Mouse (Mus musculus) erythroblast, embryonic 14.5 days (primary cell): ENCODE data around the gene 4930402H24Rik. TPM values are rescaled to one million over a fixed set of nuclear protein-coding genes. Genes with fewer than 3 reads are reported as not detected.
"Not testable (repeated sequence)": the region's sequence is repeated elsewhere in the genome, so short reads cannot be mapped to it uniquely, and the experiment has no call there.

Experiments used
- H3K27me3 ChIP-seq: 2 replicates; pipeline ENCODE4 v1.6.1; 2012; ENCODE audit warnings: inconsistent platforms; ENCODE audit not compliant: control insufficient read depth
- H3K36me3 ChIP-seq: 2 replicates; pipeline ENCODE4 v1.6.1; 2012; ENCODE audit warnings: mild to moderate bottlenecking, inconsistent platforms; ENCODE audit not compliant: control insufficient read depth
- H3K4me1 ChIP-seq: 2 replicates; pipeline ENCODE4 v1.6.1; 2012; ENCODE audit warnings: inconsistent platforms; ENCODE audit not compliant: control insufficient read depth
- H3K4me3 ChIP-seq: replicated peaks from 2 replicates; pipeline ENCODE3; 2012; ENCODE audit warnings: moderate library complexity, mild to moderate bottlenecking, inconsistent platforms
- H3K9me3 ChIP-seq: 2 replicates; pipeline ENCODE4 v1.6.1; 2012; ENCODE audit warnings: low read length, inconsistent platforms, mixed read lengths; ENCODE audit not compliant: control insufficient read depth
- GATA1 ChIP-seq: IDR thresholded peaks from 2 replicates; pipeline ENCODE4 v1.6.1; 2012; ENCODE audit warnings: low read length, inconsistent platforms, mixed read lengths
- TAL1 ChIP-seq: IDR thresholded peaks from 3 replicates; pipeline ENCODE4 v1.6.1; 2012; ENCODE audit warnings: low read length, inconsistent platforms, mixed read lengths
- polyA plus RNA-seq: library from polyadenylated mRNA; stranded (reverse); fragments of >175 nt; gene quantifications from 2 replicates; pipeline ENCODE4 v1.2.3, GENCODE M21; 2012

4930402H24Rik gene
- polyA plus RNA-seq, 1 experiment, result 0.11 TPM

DNA sequence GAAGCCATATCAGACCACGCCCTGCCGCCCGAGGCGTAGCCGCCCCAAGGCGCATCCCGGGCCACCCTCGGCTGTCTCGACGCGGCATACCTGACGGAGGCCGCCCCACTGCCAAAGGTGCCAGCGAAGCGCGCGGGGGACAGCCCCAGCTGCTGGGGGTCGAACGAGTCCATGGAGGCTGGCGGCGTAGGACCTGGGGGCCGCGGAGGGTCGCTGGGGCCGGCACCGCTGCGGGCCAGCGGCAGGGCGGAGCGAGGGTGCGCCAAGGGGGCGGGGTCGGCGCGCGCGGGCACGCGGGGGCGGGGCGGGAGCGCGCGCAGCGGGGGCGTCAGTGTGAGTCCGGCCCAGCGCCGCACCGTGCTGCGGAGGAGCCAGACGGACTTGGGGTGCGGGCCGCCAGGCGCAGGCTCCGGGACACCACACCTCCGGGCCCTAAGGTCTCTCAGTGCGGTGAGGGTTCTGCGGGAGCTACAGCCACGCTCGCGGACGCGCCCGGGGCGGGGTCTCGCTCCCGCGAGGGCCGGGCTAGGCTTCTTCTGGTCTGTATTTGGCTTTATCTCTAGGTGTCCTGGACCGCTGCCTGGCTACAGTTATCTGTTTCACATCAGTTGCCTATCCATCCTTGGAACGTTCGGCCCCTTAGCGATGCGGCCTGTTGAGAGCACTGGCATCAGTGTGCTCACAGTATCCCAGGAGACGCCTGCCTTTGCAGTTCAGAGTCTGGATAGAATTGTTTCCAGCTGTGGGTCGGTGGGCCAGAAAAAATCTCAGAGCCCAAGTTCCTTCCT, 66.1 kb downstream of the 4930402H24Rik start:
- H3K4me1 ChIP-seq, result peaks cover 25% of the 10 kb centered on the region
- H3K36me3 ChIP-seq, result peaks cover 10% of the 10 kb centered on the region
- H3K4me3 ChIP-seq, result peak overlapping the region; percentile 92
- TF ChIP-seq TAL1, result no peak
- no peak for TF ChIP-seq GATA1
- no peaks in the 10 kb centered on the region for H3K9me3 ChIP-seq
- H3K27me3 ChIP-seq, result peaks cover 24% of the 10 kb centered on the region

DNA sequence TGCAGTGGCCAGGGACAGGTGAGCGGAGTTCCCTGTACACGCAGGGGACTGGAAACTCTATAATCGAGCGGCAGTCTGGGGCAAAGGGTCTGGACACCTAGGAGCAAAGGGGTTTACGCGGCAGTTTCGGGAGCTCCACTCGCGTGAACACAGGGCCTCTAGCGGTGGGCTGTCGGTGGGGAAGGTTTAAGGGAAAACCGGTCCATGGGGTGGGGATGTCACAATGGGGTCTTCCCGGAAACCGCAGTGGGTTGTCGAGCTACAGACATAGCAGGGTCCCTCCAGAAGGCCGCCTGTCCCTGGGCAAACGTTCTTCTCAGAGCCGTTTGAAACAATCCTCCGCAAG, 66.7 kb downstream of the 4930402H24Rik start:
- TF ChIP-seq GATA1 (no peak), TAL1 (no peak)
- H3K9me3 ChIP-seq, result no peaks in the 10 kb centered on the region

GRCm38 (mm10) chr2:130839084-130839483, 67.1 kb downstream of the 4930402H24Rik start:
- Histone ChIP-seq H3K4me3 (peak overlapping the region; percentile 92), H3K4me1 (peaks cover 25% of the 10 kb centered on the region), H3K36me3 (peaks cover 10% of the 10 kb centered on the region), H3K27me3 (peaks cover 24% of the 10 kb centered on the region), H3K9me3 (no peaks in the 10 kb centered on the region)
- TF ChIP-seq GATA1 (no peak), TAL1 (no peak)

More for the DNA sequence above, 66.7 kb downstream of the 4930402H24Rik start:
- H3K4me3 ChIP-seq, result peak overlapping the region; percentile 92
- peaks cover 25% of the 10 kb centered on the region for H3K4me1 ChIP-seq
- H3K36me3 ChIP-seq, result peaks cover 10% of the 10 kb centered on the region
- H3K27me3 ChIP-seq, result peaks cover 24% of the 10 kb centered on the region

DNA sequence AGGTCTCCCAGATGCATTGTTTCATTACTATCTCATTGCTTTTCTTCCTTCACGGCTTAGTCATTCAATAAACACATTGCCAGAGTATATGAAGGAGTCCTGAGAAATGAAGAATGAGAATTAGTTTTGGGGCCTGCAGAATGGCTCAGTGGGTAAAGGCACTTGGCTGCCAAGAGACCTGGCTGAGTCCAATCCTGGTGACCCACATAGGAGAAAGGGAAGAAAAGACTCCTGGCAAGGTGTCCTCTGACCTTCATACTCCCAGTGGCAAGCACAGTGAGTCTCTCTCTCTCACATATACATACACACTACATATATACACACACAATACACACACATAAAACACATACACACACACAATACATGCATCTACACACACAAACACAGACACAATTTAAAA, 68.1 kb downstream of the 4930402H24Rik start:
- Histone ChIP-seq H3K36me3 (peaks cover 10% of the 10 kb centered on the region), H3K4me3 (no peak overlapping the region), H3K9me3 (no peaks in the 10 kb centered on the region), H3K4me1 (peaks cover 25% of the 10 kb centered on the region), H3K27me3 (peaks cover 18% of the 10 kb centered on the region)
- TF ChIP-seq GATA1, result no peak
- TF ChIP-seq TAL1, result no peak

DNA sequence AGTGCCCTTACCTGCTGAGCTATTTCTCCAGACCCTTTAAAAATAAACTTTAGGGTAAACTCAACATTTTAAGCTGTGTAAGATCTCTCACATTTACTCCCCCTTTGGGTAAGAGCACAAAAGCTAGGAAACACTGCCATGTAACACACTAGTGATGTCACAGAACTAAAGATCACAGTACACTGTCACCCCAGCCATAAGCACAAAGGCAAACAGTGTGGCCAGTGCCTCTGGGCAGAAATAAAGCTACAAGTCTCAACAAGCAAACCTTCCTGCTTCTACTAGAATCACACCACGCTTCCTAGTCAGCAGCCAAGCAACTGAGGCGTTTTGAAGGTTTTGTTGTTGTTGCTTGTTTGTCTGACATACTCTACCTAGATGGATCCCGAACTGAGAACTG, 72.5 kb downstream of the 4930402H24Rik start:
- TF ChIP-seq TAL1 (no peak), GATA1 (no peak)

GRCm38 (mm10) chr2:130832582-130832981, 73.6 kb downstream of the 4930402H24Rik start:
- H3K27me3 ChIP-seq, result no peaks in the 10 kb centered on the region
- peaks cover 12% of the 10 kb centered on the region; the same call in 1 of the 2 replicates for H3K4me1 ChIP-seq
- TF ChIP-seq GATA1 (no peak), TAL1 (no peak)
- no peaks in the 10 kb centered on the region; the same call in 1 of the 2 replicates for H3K9me3 ChIP-seq
- no peak overlapping the region for H3K4me3 ChIP-seq
- H3K36me3 ChIP-seq, result peaks cover 18% of the 10 kb centered on the region

More for the DNA sequence above, 72.5 kb downstream of the 4930402H24Rik start:
- H3K27me3 ChIP-seq, result no peaks in the 10 kb centered on the region
- no peaks in the 10 kb centered on the region; the same call in 1 of the 2 replicates for H3K9me3 ChIP-seq
- no peak overlapping the region for H3K4me3 ChIP-seq
- peaks cover 13% of the 10 kb centered on the region for H3K4me1 ChIP-seq
- peaks cover 21% of the 10 kb centered on the region for H3K36me3 ChIP-seq

GRCm38 (mm10) chr2:130832012-130832411, 74.2 kb downstream of the 4930402H24Rik start:
- Histone ChIP-seq H3K36me3 (peaks cover 14% of the 10 kb centered on the region), H3K9me3 (no peaks in the 10 kb centered on the region; the same call in 1 of the 2 replicates), H3K4me3 (no peak overlapping the region), H3K4me1 (peaks cover 12% of the 10 kb centered on the region; the same call in 1 of the 2 replicates), H3K27me3 (no peaks in the 10 kb centered on the region)
- TF ChIP-seq TAL1 (no peak), GATA1 (no peak)

DNA sequence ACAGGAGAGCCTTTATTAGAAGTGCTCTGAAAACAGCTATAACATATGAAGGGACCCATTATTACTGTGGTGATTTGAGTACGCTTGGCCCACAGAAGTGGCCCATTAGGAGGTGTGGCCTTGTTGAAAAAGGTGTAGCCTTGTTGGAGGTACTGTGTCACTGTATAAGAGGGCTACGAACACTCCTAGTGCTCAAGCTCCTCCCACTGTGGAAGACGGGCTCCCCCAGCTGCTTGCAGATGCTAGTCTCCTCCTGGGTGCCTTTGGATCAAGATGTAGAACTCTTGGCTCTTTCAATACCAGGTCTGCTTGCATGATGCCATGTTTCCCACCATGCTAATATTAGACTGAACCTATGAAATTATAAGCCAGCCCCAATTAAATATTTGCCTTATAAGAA, 76.0 kb downstream of the 4930402H24Rik start:
- TF ChIP-seq TAL1, result no peak
- no peak for TF ChIP-seq GATA1
- H3K4me1 ChIP-seq, result peaks cover 12% of the 10 kb centered on the region; the same call in 1 of the 2 replicates
- H3K4me3 ChIP-seq, result no peak overlapping the region
- no peaks in the 10 kb centered on the region; the same call in 1 of the 2 replicates for H3K9me3 ChIP-seq
- H3K36me3 ChIP-seq, result peaks cover 12% of the 10 kb centered on the region
- H3K27me3 ChIP-seq, result no peaks in the 10 kb centered on the region

DNA sequence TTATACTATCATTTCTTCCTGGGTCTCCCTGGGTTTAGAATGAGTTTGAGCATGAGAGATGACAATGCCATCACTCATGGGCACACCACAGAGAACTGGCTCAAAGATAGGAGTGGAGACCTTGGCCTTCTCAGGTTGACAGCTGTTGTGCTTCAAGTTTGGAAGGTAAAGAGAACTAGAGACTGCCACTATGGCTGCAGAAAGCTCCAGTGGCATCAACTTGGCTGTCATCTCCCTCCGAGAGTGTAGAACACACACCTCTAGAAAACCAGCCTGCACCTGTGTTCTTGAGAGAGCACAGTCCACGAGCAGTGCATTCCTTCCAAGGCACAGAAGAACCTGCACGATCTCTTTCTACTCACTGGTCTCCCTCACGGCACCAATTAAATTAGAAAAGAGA, 76.7 kb downstream of the 4930402H24Rik start:
- TF ChIP-seq GATA1, result no peak
- no peak for TF ChIP-seq TAL1
- Histone ChIP-seq H3K4me1 (peaks cover 12% of the 10 kb centered on the region; the same call in 1 of the 2 replicates), H3K36me3 (peaks cover 12% of the 10 kb centered on the region), H3K4me3 (no peak overlapping the region), H3K27me3 (no peaks in the 10 kb centered on the region), H3K9me3 (no peaks in the 10 kb centered on the region; the same call in 1 of the 2 replicates)

DNA sequence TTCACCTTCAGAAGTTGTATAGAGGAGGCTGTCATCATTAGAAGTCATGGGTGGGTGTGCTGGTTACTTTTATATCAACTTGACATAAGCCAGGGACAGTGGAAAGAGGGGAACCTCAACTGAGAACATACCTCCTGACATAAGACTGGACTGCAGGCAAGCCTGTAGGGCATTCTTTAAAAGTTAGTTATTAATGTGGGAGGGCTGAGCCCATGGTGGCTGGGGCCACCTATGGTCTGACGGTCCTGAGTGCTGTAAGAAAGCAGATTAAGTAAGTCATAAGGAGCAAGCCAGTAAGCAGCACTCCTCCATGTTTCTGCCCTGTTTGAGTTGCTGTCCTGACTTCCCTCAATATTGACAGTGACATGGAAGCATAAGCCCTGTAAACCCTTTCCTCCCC, 77.5 kb downstream of the 4930402H24Rik start:
- H3K36me3 ChIP-seq, result peaks cover 12% of the 10 kb centered on the region
- TF ChIP-seq GATA1 (no peak), TAL1 (no peak)
- H3K27me3 ChIP-seq, result no peaks in the 10 kb centered on the region
- no peaks in the 10 kb centered on the region; the same call in 1 of the 2 replicates for H3K9me3 ChIP-seq
- peaks cover 18% of the 10 kb centered on the region for H3K4me1 ChIP-seq
- H3K4me3 ChIP-seq, result no peak overlapping the region

DNA sequence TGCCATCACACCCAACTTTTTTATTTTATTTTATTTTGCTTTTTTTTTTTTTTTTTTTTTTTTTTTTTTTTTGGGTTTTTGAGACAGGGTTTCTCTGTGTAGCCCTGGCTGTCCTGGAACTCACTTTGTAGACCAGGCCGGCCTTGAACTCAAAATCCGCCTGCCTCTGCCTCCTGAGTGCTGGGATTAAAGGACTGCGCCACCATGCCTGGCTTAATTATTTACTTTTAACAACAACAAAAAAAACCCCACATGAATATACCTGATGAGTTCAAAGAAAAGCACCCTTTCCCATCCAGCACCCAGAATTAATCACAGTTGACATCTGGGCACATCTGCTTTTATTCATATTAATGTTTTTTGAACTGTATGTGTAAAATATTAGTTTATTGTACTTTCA, 78.1 kb downstream of the 4930402H24Rik start:
- H3K9me3 ChIP-seq, H3K4me3 ChIP-seq, H3K27me3 ChIP-seq: not testable (repeated sequence)
- Histone ChIP-seq H3K36me3 (peaks cover 12% of the 10 kb centered on the region), H3K4me1 (peaks cover 20% of the 10 kb centered on the region)
